Mouse (Mus musculus) C3H10T1/2 (cell line): ENCODE measurements around the gene Sbno1. TPM values are rescaled to one million over a fixed set of nuclear protein-coding genes. Genes with fewer than 3 reads are reported as not detected.

ENCODE experiments used
- polyA plus RNA-seq, 2 experiments: library from polyadenylated mRNA; unstranded; fragments of >200 nt; fragmentation: generic; extraction: Trizol; gene quantifications; one replicate each; pipeline ENCODE4 v1.2.1; 2012; ENCODE audit warnings: missing spikeins in 2 of 2

Sbno1 gene
- polyA plus RNA-seq, result 1 to 10 TPM; 1.2 to 7.5 TPM

DNA sequence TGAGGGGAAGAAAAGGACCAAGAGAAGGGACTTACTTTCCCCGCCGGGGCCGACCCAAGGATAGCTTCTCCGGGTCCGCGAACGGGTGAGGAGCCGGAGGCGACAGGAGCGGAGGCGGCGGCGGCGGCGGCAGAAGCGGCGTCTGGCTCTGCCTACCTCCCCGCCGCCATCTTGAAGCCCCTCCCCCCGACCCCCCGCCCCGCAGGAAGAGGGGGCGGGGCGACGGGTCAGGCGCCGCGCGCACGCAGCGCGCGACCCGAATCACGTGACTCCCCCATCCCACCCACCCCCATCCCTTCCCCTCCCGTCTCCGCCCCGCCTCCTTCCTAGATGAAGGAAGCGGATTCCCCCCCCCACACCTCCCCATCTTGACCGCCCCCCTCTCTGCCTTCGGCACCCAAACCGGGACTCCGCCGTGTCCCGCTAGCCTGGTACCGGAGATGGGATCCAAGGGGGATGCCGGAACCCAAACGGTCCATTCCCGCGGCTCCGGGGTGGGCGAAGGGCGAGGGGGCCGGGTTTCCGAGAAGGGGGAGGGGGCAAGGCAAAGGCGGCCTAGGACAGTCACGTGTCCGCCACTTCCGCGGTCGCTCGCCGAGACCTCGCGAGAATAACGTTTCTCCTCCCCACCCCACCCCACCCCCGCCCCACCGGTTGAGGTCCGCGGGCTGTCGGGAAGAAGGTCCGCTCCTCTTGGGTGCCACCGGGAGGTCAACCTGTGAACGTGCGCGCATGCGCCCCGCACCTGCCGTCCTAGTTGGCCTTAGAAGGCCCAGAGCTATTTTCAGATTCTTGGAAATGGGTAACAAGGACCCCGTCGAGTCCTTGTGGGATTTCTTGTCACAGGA lies at the start of gene Sbno1:
Gene Sbno1, minus strand, starts transcription at position 590 of the 848 bp plus-strand sequence.

GRCm38 (mm10) chr5:124439447-124440093 lies 13.8 kb upstream of the Sbno1 start, which contains the start of gene Kmt5a:
Gene Kmt5a, plus strand, starts transcription at chr5:124439930.

DNA sequence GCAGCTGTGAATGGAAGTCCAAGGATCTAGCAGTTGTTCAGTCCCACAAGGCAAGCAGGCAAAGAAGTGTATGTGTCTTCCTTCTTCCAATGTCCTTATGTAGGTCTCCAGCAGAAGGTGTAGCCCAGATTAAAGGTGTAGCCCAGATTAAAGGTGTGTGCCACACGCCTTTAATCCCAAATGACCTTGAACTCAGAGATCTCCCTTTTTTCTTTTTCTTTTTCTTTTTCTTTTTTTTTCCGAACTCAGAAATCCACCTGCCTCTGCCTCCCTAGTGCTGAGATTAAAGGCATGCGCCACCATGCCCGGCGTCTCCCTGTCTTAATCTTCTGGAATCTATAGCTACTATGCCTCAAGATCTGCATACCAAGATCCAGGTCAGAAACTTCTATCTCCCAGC lies 62.8 kb downstream of the Sbno1 start, which contains the start of gene Cdk2ap1:
Gene Cdk2ap1, minus strand, starts transcription at position 101 of the 400 bp plus-strand sequence.

DNA sequence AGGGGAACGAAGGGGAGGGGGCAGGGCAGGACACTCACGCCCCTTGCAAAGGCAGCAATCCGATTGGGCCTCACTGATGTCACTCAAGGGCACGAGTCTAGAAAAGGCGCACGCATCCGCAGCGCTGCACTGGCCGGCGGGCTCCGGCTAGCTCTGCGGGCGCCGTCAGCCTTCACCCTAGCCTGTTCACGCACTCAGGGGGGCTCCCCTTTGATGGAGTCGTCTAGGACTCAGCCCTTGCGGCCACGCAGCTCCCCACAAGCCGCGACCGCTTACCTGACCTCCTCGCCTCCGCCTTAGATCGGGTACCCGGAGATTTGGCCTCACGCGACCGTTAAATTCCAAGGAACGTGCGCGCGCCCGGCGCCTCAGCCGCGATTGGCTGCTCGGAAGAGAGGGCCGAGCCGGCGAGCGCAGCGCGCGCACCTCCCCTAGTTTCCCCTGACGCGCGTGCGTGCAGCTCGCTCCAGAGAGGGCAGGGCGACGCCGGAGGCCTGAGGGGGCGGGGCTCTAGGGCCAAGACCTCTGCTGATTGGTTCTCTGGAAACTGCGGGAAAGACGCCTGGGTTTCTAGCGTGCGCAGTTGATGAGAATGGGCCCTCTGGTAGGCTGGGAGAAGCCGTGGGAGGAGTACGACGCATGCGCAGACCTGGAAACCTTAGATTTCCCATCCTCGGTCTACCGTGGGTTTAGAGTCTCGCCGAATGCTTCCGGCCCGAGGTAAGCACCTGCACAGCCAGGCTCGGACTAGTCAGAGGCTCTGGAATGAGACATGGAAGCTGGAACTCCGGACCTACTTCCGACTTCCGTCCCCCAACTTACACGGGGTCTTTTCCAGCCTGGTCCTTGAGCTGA lies 98.1 kb downstream of the Sbno1 start, which contains the start of the genes Mphosph9 and 2810006K23Rik:
Gene Mphosph9, minus strand, starts transcription at position 463 of the 855 bp plus-strand sequence.
Gene 2810006K23Rik, plus strand, starts transcription at position 580 of the 855 bp plus-strand sequence.

Other genes starting within 250 kb of the Sbno1 start
- gene Pitpnm2, start 176.2 kb downstream of the Sbno1 start, polyA plus RNA-seq, result 1 to 10 TPM; 4.2 to 9.2 TPM
- 1 to 10 TPM in 1 of 2 experiments, under 1 TPM in 1; 0.33 to 1.7 TPM for gene Mphosph9, start 98.0 kb downstream of the Sbno1 start, polyA plus RNA-seq
- gene 2810006K23Rik, start 97.9 kb downstream of the Sbno1 start, polyA plus RNA-seq, result 10 to 100 TPM in 1 of 2 experiments, 1 to 10 TPM in 1; 2.6 to 10.4 TPM
- 100 to 1,000 TPM; 161 to 221 TPM for gene Cdk2ap1, start 62.9 kb downstream of the Sbno1 start, polyA plus RNA-seq
- 10 to 100 TPM in 1 of 2 experiments, 1 to 10 TPM in 1; 9.5 to 50.7 TPM for gene Kmt5a, start 13.9 kb upstream of the Sbno1 start, polyA plus RNA-seq
- gene Rilpl2, start 52.4 kb upstream of the Sbno1 start, polyA plus RNA-seq, result 10 to 100 TPM; 20.7 to 59.3 TPM
- gene Snrnp35, start 57.1 kb upstream of the Sbno1 start, polyA plus RNA-seq, result 10 to 100 TPM; 11.0 to 13.6 TPM
- 10 to 100 TPM in 1 of 2 experiments, 1 to 10 TPM in 1; 5.7 to 31.7 TPM for gene Rilpl1, start 105.4 kb upstream of the Sbno1 start, polyA plus RNA-seq
- gene Tmed2, start 114.7 kb upstream of the Sbno1 start, polyA plus RNA-seq, result 100 to 1,000 TPM in 1 of 2 experiments, 10 to 100 TPM in 1; 30.0 to 114 TPM
- gene Ddx55, start 126.9 kb upstream of the Sbno1 start, polyA plus RNA-seq, result 1 to 10 TPM; 1.5 to 6.5 TPM
- 10 to 100 TPM; 20.6 to 28.5 TPM for gene Eif2b1, start 153.1 kb upstream of the Sbno1 start, polyA plus RNA-seq
- gene Gtf2h3, start 153.1 kb upstream of the Sbno1 start, polyA plus RNA-seq, result 10 to 100 TPM in 1 of 2 experiments, 1 to 10 TPM in 1; 4.8 to 31.7 TPM
- gene Atp6v0a2, start 202.6 kb upstream of the Sbno1 start, polyA plus RNA-seq, result 10 to 100 TPM in 1 of 2 experiments, 1 to 10 TPM in 1; 5.6 to 15.2 TPM